Mouse (Mus musculus) heart, adult 11 months (tissue): ENCODE results near the gene Ceacam15.

Experiments
- DNase-seq: peaks from one replicate; pipeline ENCODE4 v3.0.0; 2022

The Ceacam15 gene

DNA sequence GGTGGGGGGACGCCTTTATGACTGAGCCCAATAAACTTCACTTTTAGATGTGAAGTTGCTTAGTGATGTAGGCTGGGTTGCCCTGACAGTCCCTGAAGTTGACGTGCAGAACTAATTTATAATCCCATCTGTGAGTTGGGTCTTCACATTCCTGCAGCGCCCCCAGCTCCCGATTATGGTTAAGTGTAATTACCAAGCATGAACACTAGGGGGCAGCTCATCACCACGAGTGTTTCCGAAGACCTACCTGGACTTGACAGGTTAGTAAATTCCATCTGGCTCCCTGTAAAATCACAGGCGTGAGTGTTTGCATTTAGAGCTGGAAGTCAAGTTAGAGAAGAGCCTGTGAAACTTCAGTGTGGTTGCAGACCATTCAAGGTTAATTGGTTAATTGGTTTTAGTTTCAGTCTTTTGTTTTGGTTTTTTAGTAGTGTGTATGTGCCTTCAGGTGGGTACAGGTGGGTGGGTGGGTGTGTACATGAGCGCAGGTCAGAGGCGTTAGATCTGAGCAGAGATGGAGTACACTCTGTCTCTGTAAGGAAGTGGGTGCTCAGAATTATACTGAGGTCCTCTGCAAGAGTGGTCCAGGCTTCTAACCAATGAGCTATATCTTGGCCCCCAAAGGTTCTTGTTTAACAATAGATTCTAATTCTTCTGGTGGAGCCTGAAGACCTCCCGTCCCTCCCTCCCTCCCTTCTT lies 45.8 kb downstream of the Ceacam15 start:
- DNase-seq, result no peak

DNA sequence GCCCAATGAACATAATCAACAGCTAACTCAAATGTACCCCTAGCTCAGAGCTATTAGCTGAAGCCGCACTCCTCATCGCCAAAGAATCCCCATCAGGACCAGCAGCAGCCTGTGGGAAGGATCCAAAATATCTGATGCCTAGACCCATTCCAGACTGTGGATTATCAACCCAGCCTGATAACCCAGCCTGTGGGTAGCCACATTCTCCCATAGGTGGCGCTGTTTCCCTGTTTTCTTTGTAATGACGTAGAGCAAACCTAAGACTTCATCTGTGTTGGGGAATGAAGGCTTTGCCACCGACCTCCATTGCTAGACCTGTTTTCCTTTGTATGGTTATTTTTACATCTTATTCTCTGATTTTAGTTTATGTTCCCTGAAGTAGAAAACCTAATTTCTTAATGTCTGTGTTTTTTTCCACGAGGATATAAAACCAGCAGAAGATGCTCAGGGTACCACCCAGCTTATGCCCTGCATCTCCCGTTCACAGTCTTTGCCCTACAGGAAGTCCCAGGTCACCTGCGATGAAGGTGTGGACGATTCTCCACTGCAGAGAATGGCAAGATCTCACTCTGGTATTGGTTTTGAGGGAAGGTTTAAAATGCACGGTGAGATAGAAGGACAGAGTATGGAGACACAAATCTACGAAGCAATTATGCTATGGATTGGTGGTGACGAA lies 47.3 kb downstream of the Ceacam15 start:
- DNase-seq, result no peak

DNA sequence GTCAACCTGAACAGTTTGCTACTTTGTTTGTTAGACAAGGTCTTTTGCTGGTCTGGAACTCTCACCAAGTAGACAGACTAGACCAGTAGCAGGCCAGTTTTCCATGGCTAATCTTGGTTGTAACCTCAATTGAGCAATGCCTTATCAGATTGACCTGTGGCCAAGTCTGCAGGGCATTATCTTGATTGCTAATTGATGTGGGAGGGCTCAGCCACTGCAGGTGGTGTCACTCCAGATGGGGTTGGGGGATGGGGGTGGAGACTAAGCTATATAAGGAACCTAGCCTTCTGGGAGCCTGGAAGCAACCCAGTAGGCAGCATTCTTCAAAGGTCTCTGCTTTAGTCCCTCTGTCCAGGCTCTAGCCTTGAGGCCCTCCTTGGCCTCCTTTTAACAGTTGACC lies 51.8 kb downstream of the Ceacam15 start:
- DNase-seq, result no peak

DNA sequence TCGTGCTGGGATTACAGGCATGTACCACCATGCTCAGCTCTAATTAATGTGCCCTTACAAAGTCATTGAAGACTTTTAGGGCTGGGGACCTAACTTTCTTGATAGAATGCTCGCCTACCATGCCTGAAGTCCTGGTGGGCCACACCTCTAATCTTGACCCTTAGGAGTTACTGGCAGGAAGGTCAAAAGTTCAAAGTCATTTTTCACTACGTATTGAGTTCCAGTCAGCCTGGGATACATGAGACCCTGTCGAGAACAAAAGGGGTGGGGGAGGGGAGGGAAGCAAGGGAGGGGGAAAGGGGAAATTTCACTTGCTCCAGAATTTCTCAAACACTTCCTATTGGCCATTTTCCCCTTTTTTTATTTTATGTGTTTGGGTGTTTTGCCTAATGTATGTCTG lies 52.4 kb downstream of the Ceacam15 start:
- DNase-seq, result no peak
